29 mouse cellular contexts compared by ENCODE assay signal in genomic region chr2:91816741-91817140, GRCm38 (mm10).
DNase-seq lines count a peak whose midpoint lies in the region; ATAC-seq and TF ChIP-seq lines count a peak whose summit lies in the region.
"Had no signal": no experiment of that assay in that cellular context is flagged by ENCODE, and none has a peak within 500 bp of the region (broad histone marks: within the 10 kb centered on the region; RNA-seq: fewer than 3 reads in every experiment).

No protein-coding gene starts in this region.

- no peaks in the 10 kb centered on the region for H3K4me1 ChIP-seq in cerebellum, adult 2 months (ENCODE audit: control insufficient read depth, insufficient read depth, low read length)
- no peaks in the 10 kb centered on the region for H3K4me1 ChIP-seq in heart, embryonic 12.5 days (replicated peaks)
- no peaks in the 10 kb centered on the region; the same call in 1 of the 2 replicates for H3K4me1 ChIP-seq in heart, embryonic 15.5 days (replicated peaks)
- H3K4me1 ChIP-seq: embryonic facial prominence, embryonic 10.5 days; embryonic facial prominence, embryonic 15.5 days; forebrain, embryonic 12.5 days; hindbrain, embryonic 15.5 days; midbrain, embryonic 10.5 days; midbrain, embryonic 15.5 days; neural tube, embryonic 15.5 days; stomach, embryonic 15.5 days had no signal

- no peaks in the 10 kb centered on the region for H3K27me3 ChIP-seq in cerebellum, adult 2 months (ENCODE audit: control insufficient read depth, insufficient read depth, low read length)
- no peaks in the 10 kb centered on the region for H3K27me3 ChIP-seq in heart, embryonic 12.5 days (replicated peaks)
- no peaks in the 10 kb centered on the region for H3K27me3 ChIP-seq in heart, embryonic 15.5 days
- H3K27me3 ChIP-seq: CH12.LX; embryonic facial prominence, embryonic 15.5 days; forebrain, embryonic 12.5 days; hindbrain, embryonic 15.5 days; midbrain, embryonic 15.5 days; neural tube, embryonic 15.5 days; stomach, embryonic 15.5 days had no signal

- no peaks in the 10 kb centered on the region for H3K9me3 ChIP-seq in heart, embryonic 12.5 days (replicated peaks)
- no peaks in the 10 kb centered on the region for H3K9me3 ChIP-seq in heart, embryonic 15.5 days (replicated peaks)
- H3K9me3 ChIP-seq: embryonic facial prominence, embryonic 10.5 days; embryonic facial prominence, embryonic 15.5 days; forebrain, embryonic 12.5 days; hindbrain, embryonic 15.5 days; midbrain, embryonic 10.5 days; midbrain, embryonic 15.5 days; neural tube, embryonic 15.5 days; stomach, embryonic 15.5 days had no signal

- no peak overlapping the region for H3K9ac ChIP-seq in heart, embryonic 12.5 days
- no peak overlapping the region for H3K9ac ChIP-seq in heart, embryonic 15.5 days
- H3K9ac ChIP-seq: embryonic facial prominence, embryonic 15.5 days; forebrain, embryonic 12.5 days; forebrain, postnatal 0 days; hindbrain, embryonic 15.5 days; liver, embryonic 14.5 days; midbrain, embryonic 15.5 days; neural tube, embryonic 15.5 days; stomach, embryonic 15.5 days had no signal

- no peak overlapping the region for H3K27ac ChIP-seq in cerebellum, adult 2 months (ENCODE audit: insufficient read depth, low read length)
- H3K27ac ChIP-seq in heart, embryonic 12.5 days (ENCODE audit: poor library complexity, severe bottlenecking): no peak overlapping the region
- H3K27ac ChIP-seq in heart, embryonic 15.5 days: 0 out of 2 replicates have a peak overlapping the region, but pooled peaks have one; percentile 22
- H3K27ac ChIP-seq: embryonic facial prominence, embryonic 10.5 days; embryonic facial prominence, embryonic 15.5 days; forebrain, embryonic 12.5 days; hindbrain, embryonic 15.5 days; liver, embryonic 14.5 days; midbrain, embryonic 10.5 days; midbrain, embryonic 15.5 days; neural tube, embryonic 15.5 days; stomach, embryonic 15.5 days had no signal

- TF ChIP-seq CTCF in cerebellum, adult 2 months (IDR thresholded peaks at IDR 0.05; ENCODE audit: borderline replicate concordance, insufficient read depth, low read depth, low read length): no peak

- peak; percentile 36 to 58 for DNase-seq in cerebellum, postnatal 10 days
- DNase-seq in cerebellum, adult 2 months: no peak
- DNase-seq in heart, adult 11 months: peak; percentile 88
- DNase-seq in heart, postnatal 4 days: peak; percentile 51
- no peak for DNase-seq in T-cell, adult 2 months (ENCODE audit: low spot score)
- DNase-seq: adrenal gland, adult 8-10 months; cerebellum, adult 9-10 months; forebrain, postnatal 0 days; gastrocnemius, postnatal 25 days; kidney, adult 11 months; kidney, postnatal 14 days; layer of hippocampus, adult 9-11 months; liver; lung, adult 2 months; retina, postnatal 1 day; right cerebral cortex, postnatal 14 days had no signal

- no peak for ATAC-seq in heart, embryonic 12.5 days (ENCODE audit: insufficient number of reproducible peaks, low FRiP score)
- ATAC-seq in heart, embryonic 15.5 days (replicated peaks; ENCODE audit: insufficient number of reproducible peaks, insufficient read depth, low FRiP score, low read depth): no peak
- ATAC-seq: forebrain, postnatal 0 days; inflammation-experienced regulatory T-cells, adult 6 months; midbrain, embryonic 15.5 days had no signal

- no peak for TF ChIP-seq POLR2A in cerebellum, adult 2 months (IDR thresholded peaks at IDR 0.05; ENCODE audit: borderline replicate concordance, insufficient read depth, low read length)

- no peak overlapping the region for H3K4me3 ChIP-seq in cerebellum, adult 2 months (replicated peaks; ENCODE audit: insufficient read depth, low read depth, low read length)
- H3K4me3 ChIP-seq in heart, embryonic 12.5 days: no peak overlapping the region
- H3K4me3 ChIP-seq in heart, embryonic 15.5 days: no peak overlapping the region
- H3K4me3 ChIP-seq: embryonic facial prominence, embryonic 10.5 days; embryonic facial prominence, embryonic 15.5 days; forebrain, embryonic 12.5 days; hindbrain, embryonic 15.5 days; midbrain, embryonic 10.5 days; midbrain, embryonic 15.5 days; neural tube, embryonic 15.5 days; stomach, embryonic 15.5 days had no signal

- peaks cover 13% of the 10 kb centered on the region; the same call in 1 of the 2 replicates for H3K36me3 ChIP-seq in heart, embryonic 12.5 days
- no peaks in the 10 kb centered on the region for H3K36me3 ChIP-seq in heart, embryonic 15.5 days
- H3K36me3 ChIP-seq: embryonic facial prominence, embryonic 15.5 days; hindbrain, embryonic 15.5 days; midbrain, embryonic 15.5 days; neural tube, embryonic 15.5 days; stomach, embryonic 15.5 days had no signal

- H3K4me2 ChIP-seq in heart, embryonic 12.5 days: no peak overlapping the region
- no peak overlapping the region for H3K4me2 ChIP-seq in heart, embryonic 15.5 days
- H3K4me2 ChIP-seq: embryonic facial prominence, embryonic 15.5 days; forebrain, embryonic 12.5 days; hindbrain, embryonic 15.5 days; midbrain, embryonic 15.5 days; neural tube, embryonic 15.5 days; stomach, embryonic 15.5 days had no signal

Comparison
In these comparisons a context has a peak if more than half of its experiments do, and no peak if none do; other contexts are left out.
1. DNase-seq: peak in cerebellum, postnatal 10 days (2 of 2), heart, adult 11 months (single experiment) and heart, postnatal 4 days (single experiment); none in cerebellum, adult 2 months (0 of 2) and T-cell, adult 2 months (single experiment).